ENCODE assay signal across 15 mouse cellular contexts in the genomic region with DNA sequence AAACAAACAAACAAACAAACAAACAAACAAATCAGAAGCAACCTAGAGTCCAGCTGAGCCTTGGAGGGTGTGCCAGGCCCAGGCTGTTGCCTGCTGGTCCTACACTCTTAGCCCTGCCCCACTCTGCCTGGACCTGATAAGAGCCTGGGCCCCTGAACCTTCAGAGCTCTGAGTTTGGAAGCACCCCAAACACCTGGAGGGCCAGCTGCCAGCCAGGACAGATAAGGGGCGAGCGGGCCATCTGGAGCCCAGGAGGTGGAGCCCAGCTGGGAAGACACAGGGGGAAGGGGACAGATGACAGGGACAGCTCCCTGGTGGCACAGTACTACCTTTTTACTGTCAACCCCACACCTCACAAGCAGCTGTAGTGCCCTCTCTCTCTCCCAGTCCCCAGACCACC. TPM values are rescaled to one million over a fixed set of nuclear protein-coding genes. Genes with fewer than 3 reads are reported as not detected.
A peak's percentile ranks its signal among the peaks of the same experiment; 100 is the strongest.
DNase-seq lines count a peak whose midpoint lies in the region; ATAC-seq and TF ChIP-seq lines count a peak whose summit lies in the region.
"Had no signal": no experiment of that assay in that cellular context is flagged by ENCODE, and none has a peak within 500 bp of the region (broad histone marks: within the 10 kb centered on the region; RNA-seq: fewer than 3 reads in every experiment).

No protein-coding gene starts in this region.

- TF ChIP-seq CTCF in G1E (IDR thresholded peaks at IDR 0.05; ENCODE audit: low read depth, low read length) = no peak

- DNase-seq in heart, adult 8-10 months (ENCODE audit: low spot score) = no peak
- DNase-seq in G1E (ENCODE audit: low spot score) = peak; percentile 73
- DNase-seq in right cerebral cortex, adult 2 months (ENCODE audit: low spot score in 2 of 2) = no peak
- DNase-seq in right cerebral cortex, postnatal 25 days = no peak
- no peak for DNase-seq in thymus, postnatal 14 days
- DNase-seq: adrenal gland, postnatal 10 days; cerebellum, adult 9-11 months had no signal

- H3K9ac ChIP-seq in heart, embryonic 11.5 days (ENCODE audit: low read depth, low read length) = peak overlapping the region; percentile 70
- H3K9ac ChIP-seq: limb, embryonic 15.5 days had no signal

- H3K36me3 ChIP-seq in heart, embryonic 11.5 days (ENCODE audit: control insufficient read depth, insufficient read depth, low read length) = no peaks in the 10 kb centered on the region
- H3K36me3 ChIP-seq in G1E (replicated peaks) = no peaks in the 10 kb centered on the region
- peaks cover 78% of the 10 kb centered on the region for H3K36me3 ChIP-seq in erythroblast, embryonic 14.5 days (ENCODE audit: control insufficient read depth)
- H3K36me3 ChIP-seq: limb, embryonic 15.5 days had no signal

- ATAC-seq in heart, embryonic 11.5 days (replicated peaks; ENCODE audit: insufficient number of reproducible peaks, low FRiP score, low TSS enrichment) = peak; percentile 80
- ATAC-seq in G1E (ENCODE audit: extremely low read depth, insufficient number of reproducible peaks, low FRiP score, poor library complexity, severe bottlenecking) = peak; percentile 72
- ATAC-seq in megakaryocyte, adult 5-6 weeks (ENCODE audit: poor library complexity, severe bottlenecking) = 0 out of 2 replicates have a peak, but pooled peaks have one; percentile 35
- ATAC-seq: hindbrain, embryonic 16.5 days; midbrain, embryonic 16.5 days; Patski had no signal

- H3K9me3 ChIP-seq in heart, embryonic 11.5 days (replicated peaks; ENCODE audit: control insufficient read depth, low read length) = no peaks in the 10 kb centered on the region
- no peaks in the 10 kb centered on the region for H3K9me3 ChIP-seq in G1E (replicated peaks)
- peaks cover 3% of the 10 kb centered on the region; the same call in 1 of the 2 replicates for H3K9me3 ChIP-seq in erythroblast, embryonic 14.5 days (ENCODE audit: control insufficient read depth, low read length)
- H3K9me3 ChIP-seq: limb, embryonic 15.5 days had no signal

- peaks cover 19% of the 10 kb centered on the region for H3K27me3 ChIP-seq in heart, embryonic 11.5 days (ENCODE audit: control insufficient read depth, insufficient read depth, low read length)
- peaks cover 80% of the 10 kb centered on the region for H3K27me3 ChIP-seq in G1E (ENCODE audit: insufficient read depth, low read length)
- H3K27me3 ChIP-seq in erythroblast, embryonic 14.5 days (ENCODE audit: control insufficient read depth) = peaks cover 21% of the 10 kb centered on the region

- no peak overlapping the region for H3K4me2 ChIP-seq in heart, embryonic 11.5 days
- H3K4me2 ChIP-seq: limb, embryonic 15.5 days had no signal

- WGBS in heart, embryonic 11.5 days (ENCODE audit: insufficient replicate concordance) = 12% methylated on average over 2 of the region's 2 CpGs

- peak overlapping the region; percentile 84 for H3K27ac ChIP-seq in heart, embryonic 11.5 days (ENCODE audit: low read depth, low read length)
- H3K27ac ChIP-seq: limb, embryonic 15.5 days had no signal

- H3K4me1 ChIP-seq in heart, embryonic 11.5 days (ENCODE audit: control insufficient read depth, insufficient read depth, low read length) = no peaks in the 10 kb centered on the region
- peaks cover 59% of the 10 kb centered on the region for H3K4me1 ChIP-seq in G1E (ENCODE audit: insufficient read depth, low read depth, low read length)
- peaks cover 76% of the 10 kb centered on the region for H3K4me1 ChIP-seq in erythroblast, embryonic 14.5 days (ENCODE audit: control insufficient read depth)
- H3K4me1 ChIP-seq: limb, embryonic 15.5 days had no signal

- peak overlapping the region; percentile 38 for H3K4me3 ChIP-seq in heart, embryonic 11.5 days (ENCODE audit: low read depth, low read length)
- peak overlapping the region; percentile 59; the same call in 1 of the 2 replicates for H3K4me3 ChIP-seq in G1E (ENCODE audit: low read depth, low read length)
- peak overlapping the region; percentile 75 for H3K4me3 ChIP-seq in erythroblast, embryonic 14.5 days (replicated peaks)
- H3K4me3 ChIP-seq: limb, embryonic 15.5 days had no signal

RNA-seq across cellular contexts. Expression of a gene that starts 2.4 kb away (rescaled TPM):
- polyA plus RNA-seq in heart, embryonic 11.5 days (2014; fragmentation: Nextera tagmentation; extraction: Ambion mirVana) = 102 and 112 TPM in 2 replicates
- total RNA-seq in heart, adult 8-10 months (2022) = 1 to 10 TPM in 2 of 4 experiments, under 1 TPM in 2; 0.19 to 4.5 (median 1.5) TPM
- total RNA-seq in G1E (2014; fragmentation: Nextera tagmentation) (5.9 and 596 TPM in 2 replicates), G1E (2017) (1.1 and 1.5 TPM in 2 replicates)
- 2.3 and 2.9 TPM in 2 replicates for polyA plus RNA-seq in G1E (2012)
- 575 and 672 TPM in 2 replicates for polyA plus RNA-seq in erythroblast, embryonic 14.5 days (2012)
- total RNA-seq in megakaryocyte, adult 5-6 weeks (2015) = 3.3 and 8.2 TPM in 2 replicates
- 3.3 and 7.2 TPM in 2 replicates for total RNA-seq in megakaryocyte, adult 5-6 weeks (2017)
- polyA plus RNA-seq: C2C12, Patski had no signal

RNA-seq across cellular contexts. Expression of a gene that starts 29.6 kb away (rescaled TPM):
- polyA plus RNA-seq in heart, embryonic 11.5 days (2014; fragmentation: Nextera tagmentation; extraction: Ambion mirVana) = 1.3 TPM in 2 replicates
- under 1 TPM in 1 of 4 experiments, not detected in 3; 0.16 TPM for total RNA-seq in heart, adult 8-10 months (2022)
- total RNA-seq in G1E (2014; fragmentation: Nextera tagmentation) = not detected in 2 replicates
- total RNA-seq in G1E (2017) = 0.16 TPM in 1 of 2 replicates, not detected in the other
- polyA plus RNA-seq in G1E (2012) = not detected in 2 replicates
- 1.8 and 2.1 TPM in 2 replicates for polyA plus RNA-seq in erythroblast, embryonic 14.5 days (2012)
- total RNA-seq in megakaryocyte, adult 5-6 weeks (2015) = not detected in 2 replicates
- not detected in 2 replicates for total RNA-seq in megakaryocyte, adult 5-6 weeks (2017)

RNA-seq across cellular contexts. Expression of a gene that starts 44.1 kb away (rescaled TPM):
- polyA plus RNA-seq in heart, embryonic 11.5 days (2014; fragmentation: Nextera tagmentation; extraction: Ambion mirVana) = 52.4 and 56.4 TPM in 2 replicates
- total RNA-seq in heart, adult 8-10 months (2022) = 10 to 100 TPM; 48.6 to 59.7 (median 52.1) TPM
- 69.7 and 74.7 TPM in 2 replicates for total RNA-seq in G1E (2014; fragmentation: Nextera tagmentation)
- total RNA-seq in G1E (2017) = 133 and 151 TPM in 2 replicates
- polyA plus RNA-seq in G1E (2012) = 179 and 180 TPM in 2 replicates
- 10.3 and 12.3 TPM in 2 replicates for polyA plus RNA-seq in erythroblast, embryonic 14.5 days (2012)
- total RNA-seq in megakaryocyte, adult 5-6 weeks (2015) = 19.6 and 22.4 TPM in 2 replicates
- total RNA-seq in megakaryocyte, adult 5-6 weeks (2017) = 82.8 and 90.2 TPM in 2 replicates

RNA-seq across cellular contexts. Expression of a gene that starts 44.1 kb away (rescaled TPM):
- polyA plus RNA-seq in heart, embryonic 11.5 days (2014; fragmentation: Nextera tagmentation; extraction: Ambion mirVana) = 274 and 281 TPM in 2 replicates
- 100 to 1,000 TPM; 174 to 204 (median 197) TPM for total RNA-seq in heart, adult 8-10 months (2022)
- 205 TPM in 2 replicates for total RNA-seq in G1E (2014; fragmentation: Nextera tagmentation)
- total RNA-seq in G1E (2017) = 55.3 and 55.9 TPM in 2 replicates
- polyA plus RNA-seq in G1E (2012) = 230 and 231 TPM in 2 replicates
- 579 and 725 TPM in 2 replicates for polyA plus RNA-seq in erythroblast, embryonic 14.5 days (2012)
- 41.5 and 47.5 TPM in 2 replicates for total RNA-seq in megakaryocyte, adult 5-6 weeks (2015)
- 20.5 and 22.8 TPM in 2 replicates for total RNA-seq in megakaryocyte, adult 5-6 weeks (2017)
